Mouse (Mus musculus) C2C12 (cell line): ENCODE data around the gene Diexf. TPM values are rescaled to one million over a fixed set of nuclear protein-coding genes. Genes with fewer than 3 reads are reported as not detected.

Source experiments
- H3K27me3 ChIP-seq: one replicate; pipeline ENCODE4 v1.6.1; 2011; ENCODE audit not compliant: control insufficient read depth, insufficient read depth, insufficient read length
- H3K36me3 ChIP-seq: one replicate; pipeline ENCODE4 v1.6.1; 2011; ENCODE audit not compliant: control insufficient read depth, insufficient read depth
- H3K4me3 ChIP-seq: one replicate; pipeline ENCODE4 v1.5.1; 2011; ENCODE audit warnings: mild to moderate bottlenecking, control low read depth; ENCODE audit not compliant: poor library complexity, insufficient read depth, severe bottlenecking
- H3K79me2 ChIP-seq: one replicate; pipeline ENCODE4 v1.6.1; 2011; ENCODE audit not compliant: control insufficient read depth, insufficient read depth
- H3K79me3 ChIP-seq: one replicate; pipeline ENCODE4 v1.6.1; 2011; ENCODE audit warnings: low read depth, control low read depth
- H3ac ChIP-seq: one replicate; pipeline ENCODE3; 2011; ENCODE audit warnings: low read depth; ENCODE audit not compliant: control insufficient read depth, insufficient read length
- CEBPB ChIP-seq: IDR thresholded peaks from one replicate; pipeline ENCODE4 v1.6.1; 2011; ENCODE audit warnings: low read depth, mild to moderate bottlenecking, control low read depth, moderate library complexity
- CTCF ChIP-seq: IDR thresholded peaks from one replicate; pipeline ENCODE4 v1.5.1; 2011; ENCODE audit not compliant: control insufficient read depth, insufficient read depth, insufficient read length
- FOSL1 ChIP-seq: IDR thresholded peaks from one replicate; pipeline ENCODE4 v1.8.0; 2011; ENCODE audit warnings: mild to moderate bottlenecking, low read length; ENCODE audit not compliant: poor library complexity, insufficient read depth, severe bottlenecking
- MAX ChIP-seq: IDR thresholded peaks from one replicate; pipeline ENCODE4 v1.6.1; 2011; ENCODE audit warnings: mild to moderate bottlenecking, control low read depth
- MYOD1 ChIP-seq: IDR thresholded peaks from one replicate; pipeline ENCODE4 v1.6.1; 2011; ENCODE audit warnings: low read depth; ENCODE audit not compliant: control insufficient read depth, insufficient read length
- MYOG ChIP-seq: IDR thresholded peaks from one replicate; pipeline ENCODE4 v1.6.1; 2011; ENCODE audit not compliant: control insufficient read depth, insufficient read length; ENCODE audit errors: extremely low read depth
- USF1 ChIP-seq: IDR thresholded peaks from one replicate; pipeline ENCODE4 v1.6.1; 2011; ENCODE audit warnings: low read depth, mild to moderate bottlenecking, control low read depth, moderate library complexity
- polyA plus RNA-seq: library from polyadenylated mRNA; unstranded; fragments of >200 nt; fragmentation: generic; extraction: Trizol; gene quantifications from one replicate; pipeline ENCODE4 v1.2.1, GENCODE M21; 2012; ENCODE audit warnings: missing spikeins

The Diexf gene
- polyA plus RNA-seq, 1 experiment = 10.6 TPM

DNA sequence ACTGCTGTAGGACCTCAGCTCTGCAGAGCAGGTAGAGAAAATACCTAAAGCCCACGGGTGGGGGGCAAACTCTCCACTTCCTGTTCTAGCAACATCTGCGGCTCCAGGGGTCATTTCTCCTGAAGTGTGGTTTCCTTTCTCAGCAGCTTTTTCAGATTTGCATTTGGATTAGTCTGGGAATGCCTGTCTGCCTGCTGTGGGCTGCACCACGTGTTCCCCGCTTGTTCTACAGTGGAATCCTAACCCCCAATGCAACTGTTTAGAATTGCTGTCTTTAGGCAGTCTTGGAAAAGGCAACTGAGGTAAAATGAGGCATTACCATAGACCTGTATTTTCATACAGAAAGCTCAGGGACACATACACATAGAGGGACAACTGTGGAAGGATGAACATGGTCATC, 28.0 kb downstream of the Diexf start:
- H3K36me3 ChIP-seq = peaks cover 28% of the 10 kb centered on the region
- no peak overlapping the region for H3ac ChIP-seq
- H3K4me3 ChIP-seq = no peak overlapping the region
- H3K79me2 ChIP-seq = no peaks in the 10 kb centered on the region
- no peaks in the 10 kb centered on the region for H3K27me3 ChIP-seq
- TF ChIP-seq CEBPB (no peak), FOSL1 (no peak), CTCF (no peak), MYOD1 (no peak), USF1 (no peak), MYOG (no peak), MAX (no peak)
- H3K79me3 ChIP-seq = no peaks in the 10 kb centered on the region

GRCm38 (mm10) chr1:193098946-193099345, 31.1 kb downstream of the Diexf start:
- Histone ChIP-seq H3K36me3 (no peaks in the 10 kb centered on the region), H3K79me2 (no peaks in the 10 kb centered on the region), H3K79me3 (no peaks in the 10 kb centered on the region), H3K27me3 (no peaks in the 10 kb centered on the region), H3K4me3 (no peak overlapping the region), H3ac (no peak overlapping the region)
- TF ChIP-seq FOSL1 (no peak), CTCF (no peak), USF1 (no peak), MYOD1 (no peak), MYOG (no peak), MAX (no peak), CEBPB (no peak)

GRCm38 (mm10) chr1:193093596-193093995, 36.5 kb downstream of the Diexf start:
- TF ChIP-seq CEBPB (no peak), FOSL1 (no peak), MYOG (no peak), MAX (no peak), CTCF (no peak), USF1 (no peak), MYOD1 (no peak)
- Histone ChIP-seq H3K27me3 (no peaks in the 10 kb centered on the region), H3ac (no peak overlapping the region), H3K4me3 (no peak overlapping the region), H3K79me2 (no peaks in the 10 kb centered on the region), H3K79me3 (no peaks in the 10 kb centered on the region), H3K36me3 (no peaks in the 10 kb centered on the region)

- TF ChIP-seq CTCF (no peak), MAX (no peak), MYOG (no peak), MYOD1 (no peak), CEBPB (no peak), USF1 (no peak), FOSL1 (no peak)
- Histone ChIP-seq H3K79me3 (no peaks in the 10 kb centered on the region), H3K27me3 (no peaks in the 10 kb centered on the region), H3ac (no peak overlapping the region), H3K79me2 (no peaks in the 10 kb centered on the region), H3K36me3 (no peaks in the 10 kb centered on the region), H3K4me3 (no peak overlapping the region)
These were observed 37.3 kb downstream of the Diexf start for GRCm38 (mm10) chr1:193092771-193093170.

- Histone ChIP-seq H3K79me2 (no peaks in the 10 kb centered on the region), H3K4me3 (no peak overlapping the region), H3K36me3 (no peaks in the 10 kb centered on the region), H3K79me3 (no peaks in the 10 kb centered on the region), H3K27me3 (peaks cover 4% of the 10 kb centered on the region), H3ac (no peak overlapping the region)
- TF ChIP-seq MYOD1 = no peak
- TF ChIP-seq CTCF = no peak
- no peak for TF ChIP-seq MYOG
These were observed 39.2 kb downstream of the Diexf start for GRCm38 (mm10) chr1:193090894-193091293.

DNA sequence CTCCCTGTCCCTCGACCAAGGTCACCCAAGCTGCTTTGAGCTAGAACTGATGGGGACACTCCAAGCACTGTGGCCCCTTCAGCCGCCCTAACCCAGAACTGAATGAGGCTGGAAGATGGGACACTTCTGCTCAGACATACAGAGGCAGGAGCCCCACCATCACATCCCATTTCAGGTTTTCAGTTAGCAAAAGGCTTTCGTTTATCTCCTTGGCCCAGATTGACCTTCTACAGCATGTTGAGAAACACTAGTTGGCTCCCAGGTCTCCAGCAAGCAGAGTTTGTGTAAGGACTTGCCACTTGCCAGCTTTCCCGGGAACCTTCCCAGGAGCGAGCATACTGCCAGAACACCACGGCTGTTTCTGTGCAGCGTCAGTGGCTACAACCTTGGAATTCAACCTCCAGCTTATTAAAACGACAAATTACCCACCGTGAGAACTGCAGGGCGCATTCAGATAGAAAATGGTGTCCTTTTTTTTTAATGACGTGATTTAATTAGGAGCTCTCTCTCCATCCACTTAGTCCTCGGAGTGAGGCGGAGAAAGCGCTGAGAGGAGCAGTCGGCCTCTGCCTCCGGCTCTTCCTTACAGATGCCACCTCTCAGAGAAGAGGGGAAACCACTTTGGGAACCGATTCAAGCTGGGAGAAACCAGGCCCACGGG, 39.7 kb downstream of the Diexf start:
- no peak overlapping the region for H3ac ChIP-seq
- H3K36me3 ChIP-seq = no peaks in the 10 kb centered on the region
- H3K4me3 ChIP-seq = no peak overlapping the region
- no peaks in the 10 kb centered on the region for H3K79me3 ChIP-seq
- no peak for TF ChIP-seq USF1
- TF ChIP-seq FOSL1 = no peak
- no peak for TF ChIP-seq MYOD1
- TF ChIP-seq MAX = no peak
- no peak for TF ChIP-seq CTCF
- TF ChIP-seq CEBPB = no peak
- TF ChIP-seq MYOG = no peak
- peaks cover 4% of the 10 kb centered on the region for H3K27me3 ChIP-seq
- H3K79me2 ChIP-seq = no peaks in the 10 kb centered on the region
